Mouse (Mus musculus) regulatory T cell (primary cell): ENCODE results near the gene Acat3.
"Not testable (repeated sequence)": the region's sequence is repeated elsewhere in the genome, so short reads cannot be mapped to it uniquely, and the experiment has no call there.

Source experiments
- in situ Hi-C: fragments of 300-600 bp; cut with MboI, MseI; formaldehyde crosslinking; loops from one replicate; pipeline ENCODE4 v1.15.1; 2025; ENCODE audit warnings: high pct_unique_total_duplicates

The Acat3 gene

GRCm38 (mm10) chr17:12916588-12917380 lies 23.6 kb downstream of the Acat3 start:
- in situ Hi-C loops = loop anchor here (10.0 kb wide), 1 partner anchor 768 kb away; no protein-coding TSS in a partner anchor

GRCm38 (mm10) chr17:12915881-12916583 lies 24.4 kb downstream of the Acat3 start, which contains the start of gene Mrpl18:
TSS of gene Mrpl18 (minus strand) at chr17:12916345.
- in situ Hi-C loops = loop anchor here (10.0 kb wide), 1 partner anchor 769 kb away; no protein-coding TSS in a partner anchor

GRCm38 (mm10) chr17:12915488-12915880 lies 24.9 kb downstream of the Acat3 start, which contains the start of gene Tcp1:
TSS of gene Tcp1 (plus strand) at chr17:12915701.
- in situ Hi-C loops = loop anchor here (10.0 kb wide), 1 partner anchor 769 kb away; no protein-coding TSS in a partner anchor

GRCm38 (mm10) chr17:12910391-12910790 lies 30.0 kb downstream of the Acat3 start:
- in situ Hi-C loops = loop anchor here (5.0 to 10.0 kb wide), 2 partner anchors 33 to 774 kb away; partner anchors contain the start of gene Mrgprh

- in situ Hi-C loops = loop anchor here (5.0 to 10.0 kb wide), 2 partner anchors 32 to 775 kb away; partner anchors contain the start of gene Mrgprh
Observed at GRCm38 (mm10) chr17:12909361-12910280, 30.8 kb downstream of the Acat3 start, which contains the start of gene Pnldc1. TSS of gene Pnldc1 (minus strand) at chr17:12910230.

DNA sequence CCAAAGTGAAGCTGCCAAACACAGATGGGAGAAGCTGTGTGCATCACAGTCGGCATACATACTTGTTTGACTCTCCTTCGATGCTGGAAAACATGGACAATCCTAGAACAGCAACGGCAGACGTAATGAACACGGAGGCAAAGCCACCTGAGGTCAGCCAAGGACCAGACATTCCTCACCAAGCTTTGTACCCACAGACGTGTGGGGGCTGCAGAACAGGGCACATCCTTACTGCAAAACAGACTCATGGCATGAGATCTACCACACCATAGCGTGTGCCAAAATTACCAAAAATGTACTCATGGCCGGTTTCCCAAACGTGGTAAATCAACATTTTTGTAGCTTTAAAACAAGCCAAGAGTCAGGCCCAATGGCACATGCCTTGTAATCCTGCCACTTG lies 34.0 kb downstream of the Acat3 start:
- in situ Hi-C loops = no loop called here

DNA sequence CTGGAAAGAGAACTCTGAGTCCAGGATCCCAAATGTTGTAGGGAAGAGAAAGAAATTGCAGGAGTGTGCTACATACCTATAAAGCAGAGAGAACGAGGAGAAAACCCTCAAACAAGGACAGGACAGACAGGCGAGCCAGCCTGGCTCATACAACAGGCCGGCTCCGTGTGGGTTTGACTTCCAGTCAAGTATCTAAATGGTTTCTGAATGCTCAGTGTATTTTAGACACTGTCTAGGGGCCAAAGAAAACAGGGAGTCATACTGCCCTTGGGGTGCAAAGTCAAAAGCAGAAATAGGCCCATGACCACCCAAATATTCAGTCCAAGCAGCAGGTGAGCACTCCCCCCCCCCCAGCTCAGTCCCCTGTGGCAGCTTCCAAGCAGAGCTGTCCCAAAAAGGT lies 34.6 kb downstream of the Acat3 start:
- in situ Hi-C loops = no loop called here

GRCm38 (mm10) chr17:12904349-12904748 lies 36.1 kb downstream of the Acat3 start:
- in situ Hi-C loops = no loop called here

DNA sequence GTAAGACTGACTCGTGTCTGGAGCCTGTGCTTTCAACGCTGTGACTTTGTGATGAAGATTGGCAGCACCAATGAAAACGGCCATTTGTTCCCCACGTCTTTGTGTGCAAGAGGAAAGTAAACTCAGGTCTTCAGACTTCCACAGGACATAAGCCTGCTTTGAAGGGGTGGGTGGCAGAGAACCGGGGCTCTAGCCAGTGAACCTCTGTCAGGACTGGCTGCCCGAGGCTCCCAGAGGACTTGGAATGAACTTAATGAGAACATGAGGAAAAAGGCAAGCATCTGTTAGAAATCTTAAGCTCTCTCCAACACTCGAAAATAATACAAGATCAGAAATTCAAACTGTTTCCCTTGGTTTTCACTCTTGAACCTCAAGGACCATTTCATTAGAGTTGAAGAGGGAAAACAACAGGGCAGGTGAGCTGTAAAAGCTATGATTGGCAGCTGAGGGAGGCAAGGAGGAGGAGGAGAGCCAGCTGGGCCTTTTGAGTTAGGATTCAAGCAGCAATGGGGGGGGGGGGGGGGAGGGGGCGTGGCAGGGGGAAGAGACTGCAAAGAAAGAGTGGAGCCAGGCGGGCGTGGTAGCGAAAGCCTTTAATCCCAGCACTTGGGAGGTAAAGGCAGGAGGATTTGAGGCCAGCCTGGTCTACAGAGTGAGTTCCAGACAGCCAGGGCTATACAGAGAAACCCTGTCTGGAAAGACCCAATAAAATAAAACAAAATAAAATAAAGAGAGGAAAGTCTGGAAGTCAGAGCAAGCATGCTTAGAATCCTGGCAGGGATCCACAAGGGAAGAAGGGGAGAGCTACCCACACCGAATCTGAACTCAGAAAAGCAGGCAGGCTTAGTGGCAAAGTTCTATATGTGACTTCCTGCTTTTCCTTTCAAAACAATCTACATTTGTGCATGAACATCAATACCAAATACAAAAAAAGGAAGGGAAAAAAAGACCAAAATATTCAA lies 36.7 kb downstream of the Acat3 start:
- in situ Hi-C loops = no loop called here

DNA sequence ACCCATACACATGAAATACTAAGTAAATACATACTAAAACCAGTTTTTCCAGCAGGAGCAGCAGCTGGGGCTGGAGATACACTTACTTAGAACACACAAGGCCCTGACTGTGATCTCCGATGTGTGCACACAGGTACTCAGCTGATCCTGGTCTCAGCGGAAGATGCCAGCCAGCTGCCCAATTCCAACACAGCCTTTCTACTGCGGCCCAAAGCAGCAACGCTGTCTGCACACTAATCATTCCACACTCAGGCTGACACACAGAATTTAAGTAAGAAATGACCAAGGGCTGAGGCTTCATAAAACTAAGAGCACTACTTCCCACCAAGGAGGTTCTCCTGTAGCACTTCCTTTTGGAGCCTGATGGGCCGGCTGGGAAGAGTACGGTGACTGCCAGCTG lies 38.1 kb downstream of the Acat3 start:
- in situ Hi-C loops = no loop called here

DNA sequence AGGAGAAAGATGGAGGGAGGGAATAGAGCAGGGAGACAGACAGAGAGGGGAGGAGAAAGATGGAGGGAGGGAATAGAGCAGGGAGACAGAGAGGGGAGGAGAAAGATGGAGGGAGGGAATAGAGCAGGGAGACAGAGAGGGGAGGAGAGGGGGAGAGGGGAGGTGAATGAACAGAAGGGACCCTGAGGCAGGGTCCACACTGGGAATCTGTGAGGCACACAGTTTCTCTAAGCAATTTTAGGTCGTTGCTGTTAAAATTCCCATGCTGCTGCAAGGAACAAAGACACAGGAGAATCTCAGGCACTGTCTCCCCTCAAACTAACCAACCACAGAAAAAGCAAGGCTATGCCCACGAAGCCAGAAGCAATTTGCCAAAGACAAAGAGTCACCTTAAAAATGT lies 41.8 kb downstream of the Acat3 start:
- in situ Hi-C loops = not testable (repeated sequence)

GRCm38 (mm10) chr17:12897674-12898073 lies 42.7 kb downstream of the Acat3 start:
- in situ Hi-C loops = no loop called here

- in situ Hi-C loops = no loop called here
Observed at GRCm38 (mm10) chr17:12892033-12892432, 48.4 kb downstream of the Acat3 start.

DNA sequence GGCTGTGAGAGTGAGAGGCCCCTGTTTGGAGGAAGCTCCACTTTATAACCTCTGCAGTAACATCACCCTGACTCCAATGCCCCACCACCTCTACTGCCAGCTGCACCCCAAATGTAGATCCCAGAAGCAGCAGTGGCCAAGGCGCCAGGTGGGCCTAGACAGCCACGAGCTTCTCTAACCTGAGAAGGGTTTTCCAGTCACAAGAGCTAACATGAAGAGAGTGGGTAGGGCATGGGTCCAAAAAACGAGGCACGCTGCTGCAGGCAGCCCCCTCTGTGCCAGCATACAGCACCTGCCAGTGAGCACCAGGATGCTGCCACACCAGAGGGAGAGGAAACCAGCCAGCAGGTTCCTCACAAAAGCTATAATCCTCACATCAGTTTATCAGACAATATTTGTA lies 49.3 kb downstream of the Acat3 start:
- in situ Hi-C loops = no loop called here

GRCm38 (mm10) chr17:12887021-12887775 lies 53.2 kb downstream of the Acat3 start:
- in situ Hi-C loops = loop anchor here (10.0 kb wide), 1 partner anchor 288 kb away; no protein-coding TSS in a partner anchor

DNA sequence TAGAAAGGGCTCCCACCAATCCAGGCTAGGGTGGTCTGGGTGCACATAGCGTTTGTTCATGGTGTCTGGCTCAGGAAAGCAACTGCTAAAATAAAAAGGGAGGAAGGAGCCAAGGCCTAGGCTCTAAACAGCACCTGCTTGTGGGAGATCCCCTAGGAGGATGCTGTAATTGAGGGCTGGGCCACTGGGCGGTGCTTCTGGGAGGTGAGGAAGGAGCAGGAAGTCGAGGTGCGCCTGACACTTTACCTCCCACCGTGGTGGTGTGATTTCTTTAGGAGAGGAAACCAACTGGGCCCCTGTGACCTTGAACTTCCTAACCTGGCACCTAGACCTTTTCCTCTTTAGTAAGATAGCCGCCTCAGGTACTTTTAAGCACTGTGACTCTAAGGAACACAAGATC lies 53.8 kb downstream of the Acat3 start:
- in situ Hi-C loops = loop anchor here (10.0 kb wide), 1 partner anchor 288 kb away; no protein-coding TSS in a partner anchor

DNA sequence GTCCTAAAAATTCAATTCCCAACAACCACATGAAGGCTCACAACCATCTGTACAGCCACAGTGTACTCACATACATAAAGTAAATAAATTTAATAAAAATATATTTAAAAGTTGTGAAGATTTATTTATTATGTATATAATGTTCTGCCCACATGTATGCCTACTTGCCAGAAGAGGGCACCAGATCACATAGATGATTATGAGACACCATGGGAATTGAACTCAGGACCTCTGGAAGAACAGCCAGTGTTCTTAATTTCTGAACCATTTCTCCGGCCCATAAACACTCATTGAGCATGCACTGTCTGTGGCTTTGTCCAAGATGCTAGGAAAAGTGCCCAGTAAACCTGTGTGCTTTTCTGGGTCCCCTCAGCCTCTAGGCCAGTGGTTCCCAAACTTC lies 59.2 kb downstream of the Acat3 start:
- in situ Hi-C loops = loop anchor here (10.0 kb wide), 1 partner anchor 294 kb away; no protein-coding TSS in a partner anchor

DNA sequence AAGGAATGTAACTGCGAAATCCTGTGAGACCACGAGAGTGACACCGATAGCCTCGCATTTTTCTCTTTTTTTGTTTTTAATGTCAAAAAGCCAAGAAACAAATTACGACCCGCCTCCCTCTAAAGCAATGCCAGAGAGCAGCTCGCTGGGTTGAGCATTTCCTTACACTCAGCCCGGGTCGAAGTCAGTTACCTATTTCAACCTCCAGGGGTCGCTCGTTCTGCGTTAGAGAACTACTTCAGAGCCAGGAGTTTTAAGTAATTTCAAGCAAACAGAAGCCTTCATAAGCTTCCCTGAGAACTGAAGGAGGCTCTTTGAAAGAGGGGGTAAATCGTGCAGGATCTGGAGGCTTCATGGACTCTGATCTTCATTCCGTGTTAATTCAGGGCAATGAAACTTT lies 60.2 kb downstream of the Acat3 start:
- in situ Hi-C loops = loop anchor here (10.0 kb wide), 1 partner anchor 295 kb away; no protein-coding TSS in a partner anchor

DNA sequence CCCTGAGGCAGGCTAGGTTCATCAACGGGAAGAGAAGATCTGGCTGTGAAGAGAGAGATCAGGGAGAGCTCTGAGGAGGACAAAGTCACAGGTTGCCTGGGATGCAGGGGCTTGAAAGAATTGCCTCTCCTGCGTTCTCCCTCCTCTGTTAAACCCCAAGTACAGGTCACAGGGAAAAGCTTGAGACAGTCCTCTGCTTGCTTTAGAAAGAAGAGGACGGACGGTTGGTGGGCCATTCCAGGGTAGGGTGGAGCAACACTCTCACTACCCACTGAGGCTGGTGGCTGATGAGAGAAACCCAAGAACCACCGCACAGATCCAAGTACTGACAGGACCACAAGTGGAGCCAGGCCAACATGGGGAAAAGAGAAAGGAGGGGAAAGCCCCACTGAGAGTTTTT lies 64.7 kb downstream of the Acat3 start, which contains the start of gene Mrgprh:
Mrgprh (plus strand) TSS at position 301 of the 400 bp plus-strand sequence.
- in situ Hi-C loops = loop anchor here (5.0 kb wide), 1 partner anchor 37 kb away; the partner anchor contains the start of gene Pnldc1
